Mouse (Mus musculus) MEL (cell line): ENCODE results near the gene Wls. TPM values are rescaled to one million over a fixed set of nuclear protein-coding genes. Genes with fewer than 3 reads are reported as not detected.

Source experiments
- DNase-seq: peaks from one replicate; pipeline ENCODE4 v3.0.0; 2011; ENCODE audit warnings: low read depth, low spot score
- H3K27ac ChIP-seq: 2 replicates; pipeline ENCODE4 v1.5.1; 2012; ENCODE audit warnings: low read depth, mild to moderate bottlenecking, control low read depth, low read length, moderate library complexity; ENCODE audit not compliant: control insufficient read depth
- H3K27me3 ChIP-seq, 2 experiments: fragments of 150-350 bp in 1 of 2; sonication (generic) in 1 of 2; 2 replicates each; pipeline ENCODE4 v1.6.1; 2012; ENCODE audit warnings: low read length in 2 of 2, mild to moderate bottlenecking in 2 of 2, improper control_type of control experiment in 1 of 2, moderate library complexity in 1 of 2; ENCODE audit not compliant: insufficient read depth in 2 of 2, control insufficient read depth in 1 of 2
- H3K36me3 ChIP-seq, 2 experiments: 2 replicates each; pipeline ENCODE4 v1.6.1; 2012 to 2014; ENCODE audit warnings: low read length in 2 of 2, improper control_type of control experiment in 1 of 2, inconsistent platforms in 1 of 2, mild to moderate bottlenecking in 1 of 2; ENCODE audit not compliant: insufficient read depth in 2 of 2, control insufficient read depth in 1 of 2
- H3K4me1 ChIP-seq, 2 experiments: fragments of 150-350 bp in 1 of 2; sonication (generic) in 1 of 2; 2 replicates each; pipeline ENCODE4 v1.6.1; 2012; ENCODE audit warnings: low read length in 2 of 2, improper control_type of control experiment in 1 of 2, mild to moderate bottlenecking in 1 of 2; ENCODE audit not compliant: insufficient read depth in 2 of 2, control insufficient read depth in 1 of 2
- H3K4me3 ChIP-seq, 2 experiments: fragments of 150-350 bp in 1 of 2; sonication (generic) in 1 of 2; 2 replicates each; pipeline ENCODE4 v1.5.1; 2012; ENCODE audit warnings: low read depth in 2 of 2, low read length in 2 of 2, mild to moderate bottlenecking in 2 of 2, moderate library complexity in 2 of 2, control low read depth in 1 of 2, improper control_type of control experiment in 1 of 2; ENCODE audit not compliant: control insufficient read depth in 1 of 2, insufficient read depth in 1 of 2
- H3K79me2 ChIP-seq: 2 replicates; pipeline ENCODE4 v1.6.1; 2012; ENCODE audit warnings: mild to moderate bottlenecking, low read length, moderate library complexity; ENCODE audit not compliant: control insufficient read depth, poor library complexity, insufficient read depth
- H3K9ac ChIP-seq: 2 replicates; pipeline ENCODE4 v1.6.1; 2012; ENCODE audit warnings: low read depth, mild to moderate bottlenecking, control low read depth, low read length, moderate library complexity; ENCODE audit not compliant: control insufficient read depth, poor library complexity, severe bottlenecking
- H3K9me3 ChIP-seq: fragments of 150-350 bp; sonication (generic); replicated peaks from 2 replicates; pipeline ENCODE4 v1.6.1; 2012; ENCODE audit warnings: mild to moderate bottlenecking, low read length, improper control_type of control experiment, moderate library complexity; ENCODE audit not compliant: insufficient read depth
- CHD1 ChIP-seq: IDR thresholded peaks from 2 replicates; pipeline ENCODE4 v1.6.1; 2012; ENCODE audit warnings: low read depth, mild to moderate bottlenecking, inconsistent platforms, low read length, improper control_type of control experiment
- CHD2 ChIP-seq: IDR thresholded peaks from 2 replicates; pipeline ENCODE4 v1.6.1; 2011; ENCODE audit warnings: low read length, improper control_type of control experiment
- E2F4 ChIP-seq: IDR thresholded peaks from 2 replicates; pipeline ENCODE4 v1.6.1; 2011; ENCODE audit warnings: low read depth, low read length, improper control_type of control experiment, borderline replicate concordance
- ELF1 ChIP-seq: IDR thresholded peaks from 2 replicates; pipeline ENCODE4 v1.6.1; 2014; ENCODE audit warnings: low read depth, mild to moderate bottlenecking, inconsistent platforms, low read length, improper control_type of control experiment, moderate library complexity
- ETS1 ChIP-seq: IDR thresholded peaks from 2 replicates; pipeline ENCODE4 v1.6.1; 2012; ENCODE audit warnings: low read depth, mild to moderate bottlenecking, inconsistent platforms, low read length, improper control_type of control experiment, moderate library complexity
- GABPA ChIP-seq: IDR thresholded peaks from 2 replicates; pipeline ENCODE4 v1.6.1; 2012; ENCODE audit warnings: low read depth, mild to moderate bottlenecking, inconsistent platforms, low read length, improper control_type of control experiment, moderate library complexity
- MAZ ChIP-seq: IDR thresholded peaks from 2 replicates; pipeline ENCODE4 v1.6.1; 2012; ENCODE audit warnings: low read depth, mild to moderate bottlenecking, inconsistent platforms, low read length, improper control_type of control experiment
- MXI1 ChIP-seq: IDR thresholded peaks from 2 replicates; pipeline ENCODE4 v1.6.1; 2011; ENCODE audit warnings: mild to moderate bottlenecking, low read depth, low read length, improper control_type of control experiment
- MYC ChIP-seq: IDR thresholded peaks from 2 replicates; pipeline ENCODE4 v1.6.1; 2011; ENCODE audit warnings: low read depth, mild to moderate bottlenecking, low read length, improper control_type of control experiment, moderate library complexity
- NRF1 ChIP-seq: IDR thresholded peaks from 2 replicates; pipeline ENCODE4 v1.6.1; 2014; ENCODE audit warnings: low read depth, mild to moderate bottlenecking, inconsistent platforms, low read length, improper control_type of control experiment, moderate library complexity; ENCODE audit not compliant: poor library complexity, insufficient read depth, severe bottlenecking
- POLR2AphosphoS2 ChIP-seq: IDR thresholded peaks from 2 replicates; pipeline ENCODE4 v1.6.1; 2011; ENCODE audit warnings: low read length, improper control_type of control experiment
- SIN3A ChIP-seq: IDR thresholded peaks from 2 replicates; pipeline ENCODE4 v1.6.1; 2012; ENCODE audit warnings: low read length, improper control_type of control experiment, inconsistent platforms
- SMC3 ChIP-seq: IDR thresholded peaks from 2 replicates; pipeline ENCODE4 v1.6.1; 2011; ENCODE audit warnings: low read depth, low read length, improper control_type of control experiment
- TAL1 ChIP-seq: IDR thresholded peaks from 2 replicates; pipeline ENCODE4 v1.6.1; 2012; ENCODE audit warnings: mild to moderate bottlenecking, inconsistent platforms, low read length, moderate library complexity, mixed read lengths
- TCF12 ChIP-seq: IDR thresholded peaks from 2 replicates; pipeline ENCODE4 v1.6.1; 2014; ENCODE audit warnings: low read depth, mild to moderate bottlenecking, inconsistent platforms, low read length, improper control_type of control experiment, moderate library complexity
- USF1 ChIP-seq: IDR thresholded peaks from 2 replicates; pipeline ENCODE4 v1.6.1; 2014; ENCODE audit warnings: low read depth, mild to moderate bottlenecking, inconsistent platforms, low read length, improper control_type of control experiment, moderate library complexity
- USF2 ChIP-seq, 2 experiments: IDR thresholded peaks; 2 replicates each; pipeline ENCODE4 v1.6.1; 2011 to 2012; ENCODE audit warnings: improper control_type of control experiment in 2 of 2, low read length in 2 of 2, borderline replicate concordance in 1 of 2, inconsistent platforms in 1 of 2, low read depth in 1 of 2, mild to moderate bottlenecking in 1 of 2; ENCODE audit not compliant: insufficient read depth in 1 of 2
- ZC3H11A ChIP-seq: IDR thresholded peaks from 2 replicates; pipeline ENCODE4 v1.6.1; 2012; ENCODE audit warnings: low read depth, mild to moderate bottlenecking, inconsistent platforms, low read length, improper control_type of control experiment
- ZKSCAN1 ChIP-seq: IDR thresholded peaks from 2 replicates; pipeline ENCODE4 v1.6.1; 2012; ENCODE audit warnings: low read depth, mild to moderate bottlenecking, inconsistent platforms, low read length, improper control_type of control experiment, moderate library complexity
- ZMIZ1 ChIP-seq: IDR thresholded peaks from 2 replicates; pipeline ENCODE4 v1.6.1; 2012; ENCODE audit warnings: low read depth, mild to moderate bottlenecking, inconsistent platforms, low read length, improper control_type of control experiment, moderate library complexity
- polyA plus RNA-seq, 2 experiments: library from polyadenylated mRNA; stranded (reverse) in 1 of 2; unstranded in 1 of 2; fragments of >175 nt in 1 of 2; fragments of >200 nt in 1 of 2; gene quantifications; 2 replicates each; pipeline versions ENCODE4 v1.2.1 to v1.2.4; 2012; ENCODE audit warnings: low replicate concordance in 2 of 2, low read depth in 1 of 2; ENCODE audit not compliant: insufficient read length in 2 of 2, insufficient read depth in 1 of 2, missing spikeins in 1 of 2
- total RNA-seq: library from RNA; depleted of rRNA; stranded (reverse); fragments of 300-350 nt; gene quantifications from 2 replicates; pipeline ENCODE4 v1.2.3, GENCODE M21; 2012

Wls gene
- total and polyA plus RNA-seq, 3 experiments, result not detected

- H3K79me2 ChIP-seq, result no peaks in the 10 kb centered on the region
- DNase-seq, result no peak
- no peak overlapping the region for H3K27ac ChIP-seq
Measured at GRCm38 (mm10) chr3:159865691-159866090, 26.2 kb downstream of the Wls start.

GRCm38 (mm10) chr3:159878983-159879382 is 39.5 kb downstream of the Wls start:
- no peak for TF ChIP-seq MAZ
- no peak for TF ChIP-seq SMC3
- no peak for TF ChIP-seq TCF12
- TF ChIP-seq TAL1, result no peak
- no peak for TF ChIP-seq MXI1
- no peak for TF ChIP-seq USF2 (IDR thresholded peaks at IDR 0.05; ENCODE audit: borderline replicate concordance in 1 of 2, insufficient read depth in 1 of 2, low read depth in 1 of 2, low read length in 2 of 2)
- no peak for TF ChIP-seq ZC3H11A
- TF ChIP-seq CHD1, result no peak
- TF ChIP-seq POLR2AphosphoS2, result no peak
- Histone ChIP-seq H3K9me3 (no peaks in the 10 kb centered on the region), H3K4me1 (no peaks in the 10 kb centered on the region), H3K4me3 (no peak overlapping the region), H3K27me3 (no peaks in the 10 kb centered on the region), H3K36me3 (no peaks in the 10 kb centered on the region), H3K27ac (no peak overlapping the region), H3K79me2 (no peaks in the 10 kb centered on the region), H3K9ac (no peak overlapping the region)
- no peak for DNase-seq

More at GRCm38 (mm10) chr3:159865691-159866090, 26.2 kb downstream of the Wls start:
- Histone ChIP-seq H3K9me3 (no peaks in the 10 kb centered on the region), H3K4me1 (no peaks in the 10 kb centered on the region), H3K4me3 (no peak overlapping the region), H3K9ac (no peak overlapping the region), H3K36me3 (no peaks in the 10 kb centered on the region), H3K27me3 (no peaks in the 10 kb centered on the region)
- TF ChIP-seq ZC3H11A (no peak), MYC (no peak), CHD1 (no peak), ZKSCAN1 (no peak), E2F4 (no peak), USF2 (IDR thresholded peaks at IDR 0.05; ENCODE audit: borderline replicate concordance in 1 of 2, insufficient read depth in 1 of 2, low read depth in 1 of 2, low read length in 2 of 2) (no peak), ELF1 (no peak), CHD2 (no peak), GABPA (no peak), TAL1 (no peak), USF1 (no peak), NRF1 (no peak), SIN3A (no peak), SMC3 (no peak), ZMIZ1 (no peak), TCF12 (no peak), ETS1 (no peak), MAZ (no peak), POLR2AphosphoS2 (no peak)
